8 mouse cellular contexts compared by ENCODE assay signal in the genomic region with DNA sequence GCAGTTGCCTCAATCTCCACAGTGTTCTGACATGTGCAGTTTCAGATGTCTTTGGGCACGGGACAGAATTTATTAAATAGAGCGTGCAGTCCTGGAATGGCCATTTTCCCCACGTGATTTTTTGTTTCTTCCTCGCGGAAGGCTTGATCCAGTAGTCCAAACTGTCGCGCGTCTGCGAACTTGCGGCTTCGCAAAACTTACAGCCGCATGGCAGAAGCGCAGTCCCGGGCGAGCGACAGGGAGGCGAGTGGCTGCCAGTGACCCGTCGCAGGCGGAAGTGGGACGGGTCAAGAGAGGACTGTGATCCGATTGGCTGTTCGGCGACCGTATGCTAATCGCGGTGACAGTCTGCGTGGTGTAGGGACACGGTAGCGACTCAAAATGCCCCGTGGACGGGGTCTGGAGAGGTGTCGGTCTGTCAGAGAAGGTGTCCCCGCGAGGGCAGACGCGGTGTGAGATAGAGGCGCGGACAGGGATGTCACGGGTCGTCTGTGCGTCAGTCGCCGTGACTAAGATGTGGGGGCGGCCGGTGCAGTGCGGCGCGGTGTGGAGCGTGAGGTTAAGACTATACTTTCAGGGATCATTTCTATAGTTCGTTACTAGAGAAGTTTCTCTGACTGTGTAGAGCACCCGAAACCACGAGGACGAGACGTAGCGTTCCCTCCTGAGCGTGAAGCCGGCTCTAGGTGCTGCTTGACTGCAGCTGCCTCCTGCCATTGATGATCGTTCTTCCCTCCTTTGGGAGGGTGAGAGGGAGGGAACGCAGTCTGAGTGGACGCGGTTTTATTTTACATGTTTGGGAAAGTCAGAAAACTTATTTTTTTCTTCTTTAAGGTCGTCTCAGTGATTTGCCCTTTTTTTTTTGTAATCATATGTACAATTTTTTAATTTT.
DNase-seq lines count a peak whose midpoint lies in the region; ATAC-seq lines count a peak whose summit lies in the region.
"Not testable (repeated sequence)": the region's sequence is repeated elsewhere in the genome, so short reads cannot be mapped to it uniquely, and the experiment has no call there.

No protein-coding gene starts in this region.

- peak overlapping the region; percentile 11; the same call in 1 of the 2 replicates for H3K9ac ChIP-seq in hindbrain, embryonic 15.5 days

- H3K27me3 ChIP-seq in hindbrain, embryonic 15.5 days, result not testable (repeated sequence)

- ATAC-seq in hindbrain, embryonic 15.5 days (ENCODE audit: low FRiP score, low read depth), result peak; percentile 99

- peak overlapping the region; percentile 30 for H3K27ac ChIP-seq in hindbrain, embryonic 15.5 days (replicated peaks)

- WGBS in hindbrain, embryonic 15.5 days, result under 1% methylated on average over 28 of the region's 63 CpGs

- peak overlapping the region; percentile 38 for H3K4me3 ChIP-seq in hindbrain, embryonic 15.5 days

- DNase-seq in T-cell, adult 2 months (ENCODE audit: low spot score), result peak; percentile 61
- DNase-seq in cerebellum, postnatal 36 days, result peak; percentile 62 to 69
- DNase-seq in gastrocnemius, adult 18-20 months (ENCODE audit: low spot score), result peak; percentile 78
- DNase-seq in left cerebral cortex, adult 11 months (ENCODE audit: low spot score), result peak; percentile 38
- DNase-seq in lung, postnatal 36 days, result peak; percentile 75
- DNase-seq in retina, postnatal 1 day, result peak; percentile 93
- peak; percentile 70 to 81 for DNase-seq in thymus, postnatal 36 days

- peak overlapping the region; percentile 64 for H3K4me2 ChIP-seq in hindbrain, embryonic 15.5 days

- not testable (repeated sequence) for H3K9me3 ChIP-seq in hindbrain, embryonic 15.5 days

- H3K4me1 ChIP-seq in hindbrain, embryonic 15.5 days (replicated peaks), result not testable (repeated sequence)

- H3K36me3 ChIP-seq in hindbrain, embryonic 15.5 days, result not testable (repeated sequence)

Comparison
In these comparisons a context has a peak if more than half of its experiments do, and no peak if none do; other contexts are left out.
1. Peak in every context shown above with its lines: DNase-seq, ATAC-seq, H3K4me3 ChIP-seq and H3K27ac ChIP-seq.
2. DNase-seq: peak in every context shown above with its lines; median percentile 93 in retina, postnatal 1 day; 78 in gastrocnemius, adult 18-20 months; 76 in thymus, postnatal 36 days; 75 in lung, postnatal 36 days; 66 in cerebellum, postnatal 36 days; 61 in T-cell, adult 2 months; 38 in left cerebral cortex, adult 11 months.